Comparison of ENCODE assay signal across 24 mouse cellular contexts in genomic region chr2:162377309-162377708, GRCm38 (mm10).
DNase-seq lines count a peak whose midpoint lies in the region; ATAC-seq and TF ChIP-seq lines count a peak whose summit lies in the region.
"Had no signal": no experiment of that assay in that cellular context is flagged by ENCODE, and none has a peak within 500 bp of the region (broad histone marks: within the 10 kb centered on the region; RNA-seq: fewer than 3 reads in every experiment).

No protein-coding gene starts in this region.

- H3K9me3 ChIP-seq in forebrain, embryonic 11.5 days (ENCODE audit: control insufficient read depth, low read length) = no peaks in the 10 kb centered on the region; the same call in 1 of the 2 replicates
- H3K9me3 ChIP-seq in forebrain, embryonic 13.5 days (replicated peaks) = no peaks in the 10 kb centered on the region
- H3K9me3 ChIP-seq in hindbrain, postnatal 0 days (ENCODE audit: low read length) = no peaks in the 10 kb centered on the region
- H3K9me3 ChIP-seq in hindbrain, embryonic 16.5 days (ENCODE audit: control insufficient read depth, low read length) = no peaks in the 10 kb centered on the region
- H3K9me3 ChIP-seq in midbrain, embryonic 14.5 days (ENCODE audit: control insufficient read depth, low read length) = no peaks in the 10 kb centered on the region
- H3K9me3 ChIP-seq: embryonic facial prominence, embryonic 12.5 days; heart, embryonic 10.5 days; heart, embryonic 15.5 days; hindbrain, embryonic 13.5 days had no signal

- H3K9ac ChIP-seq in forebrain, embryonic 11.5 days (ENCODE audit: low read length) = no peak overlapping the region
- no peak overlapping the region for H3K9ac ChIP-seq in forebrain, embryonic 13.5 days
- H3K9ac ChIP-seq in hindbrain, postnatal 0 days (replicated peaks; ENCODE audit: low read length) = no peak overlapping the region
- no peak overlapping the region for H3K9ac ChIP-seq in hindbrain, embryonic 16.5 days (ENCODE audit: low read depth, low read length)
- H3K9ac ChIP-seq in midbrain, embryonic 14.5 days (replicated peaks; ENCODE audit: low read length) = no peak overlapping the region
- H3K9ac ChIP-seq: embryonic facial prominence, embryonic 12.5 days; forebrain, postnatal 0 days; heart, embryonic 15.5 days; hindbrain, embryonic 13.5 days had no signal

- no peak for TF ChIP-seq CTCF in hindbrain, postnatal 0 days (IDR thresholded peaks at IDR 0.05; ENCODE audit: low read depth)

- no peak overlapping the region for H3K27ac ChIP-seq in forebrain, embryonic 11.5 days (ENCODE audit: low read depth, low read length)
- no peak overlapping the region for H3K27ac ChIP-seq in forebrain, embryonic 13.5 days
- no peak overlapping the region for H3K27ac ChIP-seq in hindbrain, postnatal 0 days
- no peak overlapping the region for H3K27ac ChIP-seq in hindbrain, embryonic 16.5 days (ENCODE audit: low read depth, low read length)
- no peak overlapping the region for H3K27ac ChIP-seq in midbrain, embryonic 14.5 days (replicated peaks; ENCODE audit: low read depth, low read length)
- H3K27ac ChIP-seq: embryonic facial prominence, embryonic 12.5 days; gastrocnemius, adult 2 months; heart, embryonic 10.5 days; heart, embryonic 15.5 days; hindbrain, embryonic 13.5 days had no signal

- H3K36me3 ChIP-seq in forebrain, embryonic 11.5 days (ENCODE audit: control insufficient read depth, insufficient read depth, low read length) = no peaks in the 10 kb centered on the region
- H3K36me3 ChIP-seq in forebrain, embryonic 13.5 days (ENCODE audit: poor library complexity, severe bottlenecking) = no peaks in the 10 kb centered on the region
- no peaks in the 10 kb centered on the region for H3K36me3 ChIP-seq in hindbrain, postnatal 0 days (ENCODE audit: insufficient read depth, low read length)
- no peaks in the 10 kb centered on the region for H3K36me3 ChIP-seq in hindbrain, embryonic 16.5 days (ENCODE audit: control insufficient read depth, insufficient read depth, low read length)
- H3K36me3 ChIP-seq in midbrain, embryonic 14.5 days (ENCODE audit: control insufficient read depth, insufficient read depth, low read length) = no peaks in the 10 kb centered on the region
- H3K36me3 ChIP-seq: embryonic facial prominence, embryonic 12.5 days; G1E; heart, embryonic 10.5 days; heart, embryonic 15.5 days; hindbrain, embryonic 13.5 days had no signal

- no peak overlapping the region for H3K4me2 ChIP-seq in forebrain, embryonic 11.5 days (ENCODE audit: low read depth, low read length, severe bottlenecking)
- no peak overlapping the region for H3K4me2 ChIP-seq in forebrain, embryonic 13.5 days
- H3K4me2 ChIP-seq in hindbrain, postnatal 0 days (ENCODE audit: low read depth, low read length) = no peak overlapping the region
- no peak overlapping the region for H3K4me2 ChIP-seq in hindbrain, embryonic 16.5 days (ENCODE audit: low read length)
- H3K4me2 ChIP-seq in midbrain, embryonic 14.5 days (ENCODE audit: low read length) = no peak overlapping the region
- H3K4me2 ChIP-seq: embryonic facial prominence, embryonic 12.5 days; heart, embryonic 15.5 days; hindbrain, embryonic 13.5 days had no signal

- ATAC-seq in forebrain, embryonic 11.5 days (replicated peaks; ENCODE audit: low FRiP score) = peak; percentile 53; the same call in 1 of the 2 replicates
- no peak for ATAC-seq in forebrain, embryonic 13.5 days
- ATAC-seq in hindbrain, postnatal 0 days = no peak
- no peak for ATAC-seq in hindbrain, embryonic 16.5 days
- no peak for ATAC-seq in midbrain, embryonic 14.5 days (ENCODE audit: low FRiP score, low TSS enrichment)
- ATAC-seq: CD4-positive, CD25-positive, alpha-beta regulatory T cell, adult 4 months; forebrain, postnatal 0 days had no signal

- no peaks in the 10 kb centered on the region for H3K4me1 ChIP-seq in forebrain, embryonic 11.5 days (replicated peaks; ENCODE audit: control insufficient read depth, insufficient read depth, low read length)
- 0 out of 2 replicates have a peak, but pooled peaks cover 5% of the 10 kb centered on the region for H3K4me1 ChIP-seq in forebrain, embryonic 13.5 days
- no peaks in the 10 kb centered on the region for H3K4me1 ChIP-seq in hindbrain, postnatal 0 days (ENCODE audit: insufficient read depth, low read length)
- H3K4me1 ChIP-seq in hindbrain, embryonic 16.5 days (ENCODE audit: control insufficient read depth, insufficient read depth, low read depth, low read length) = no peaks in the 10 kb centered on the region
- H3K4me1 ChIP-seq in midbrain, embryonic 14.5 days (ENCODE audit: control insufficient read depth, insufficient read depth, low read length) = no peaks in the 10 kb centered on the region
- H3K4me1 ChIP-seq: embryonic facial prominence, embryonic 12.5 days; heart, embryonic 10.5 days; heart, embryonic 15.5 days; hindbrain, embryonic 13.5 days had no signal

- WGBS in forebrain, embryonic 11.5 days = 54% methylated on average over 7 of the region's 7 CpGs
- WGBS in forebrain, embryonic 13.5 days = 22% methylated on average over 7 of the region's 7 CpGs
- WGBS in hindbrain, postnatal 0 days = 26% methylated on average over 7 of the region's 7 CpGs
- 35% methylated on average over 7 of the region's 7 CpGs for whole genome bisulfite sequencing in hindbrain, embryonic 16.5 days
- WGBS in midbrain, embryonic 14.5 days = 35% methylated on average over 7 of the region's 7 CpGs

- DNase-seq in forebrain, embryonic 11.5 days (ENCODE audit: low spot score) = no peak
- peak; percentile 44 for DNase-seq in hindbrain, postnatal 0 days (ENCODE audit: low spot score)
- DNase-seq in midbrain, embryonic 14.5 days = peak; percentile 70
- DNase-seq in retina, embryonic 14.5 days (ENCODE audit: low spot score) = peak; percentile 3
- DNase-seq in gastrocnemius, adult 18-20 months (ENCODE audit: low spot score) = no peak
- DNase-seq in kidney, adult 18-20 months = no peak
- DNase-seq: adrenal gland, postnatal 10 days; B cell, adult 2 months; cerebellum, adult 11-12 months; cerebellum, adult 9-10 months; cerebellum, postnatal 25 days; forebrain, postnatal 0 days; gastrocnemius, adult 2 months; gastrocnemius, postnatal 36 days; heart, adult 18-20 months; heart, postnatal 14 days had no signal

- no peaks in the 10 kb centered on the region for H3K27me3 ChIP-seq in forebrain, embryonic 11.5 days (ENCODE audit: control insufficient read depth, insufficient read depth, low read length)
- H3K27me3 ChIP-seq in forebrain, embryonic 13.5 days = peaks cover 4% of the 10 kb centered on the region; the same call in 1 of the 2 replicates
- H3K27me3 ChIP-seq in hindbrain, postnatal 0 days (ENCODE audit: insufficient read depth, low read length) = no peaks in the 10 kb centered on the region
- no peaks in the 10 kb centered on the region for H3K27me3 ChIP-seq in hindbrain, embryonic 16.5 days (replicated peaks; ENCODE audit: control insufficient read depth, insufficient read depth, low read length)
- H3K27me3 ChIP-seq in midbrain, embryonic 14.5 days (ENCODE audit: control insufficient read depth, insufficient read depth, low read length) = no peaks in the 10 kb centered on the region
- H3K27me3 ChIP-seq: embryonic facial prominence, embryonic 12.5 days; heart, embryonic 15.5 days; hindbrain, embryonic 13.5 days had no signal

- no peak overlapping the region for H3K4me3 ChIP-seq in forebrain, embryonic 11.5 days (ENCODE audit: low read depth, low read length)
- no peak overlapping the region for H3K4me3 ChIP-seq in forebrain, embryonic 13.5 days
- no peak overlapping the region for H3K4me3 ChIP-seq in hindbrain, postnatal 0 days (ENCODE audit: low read length)
- H3K4me3 ChIP-seq in hindbrain, embryonic 16.5 days (ENCODE audit: low read length) = no peak overlapping the region
- no peak overlapping the region for H3K4me3 ChIP-seq in midbrain, embryonic 14.5 days (replicated peaks; ENCODE audit: low read depth, low read length)
- H3K4me3 ChIP-seq: embryonic facial prominence, embryonic 12.5 days; gastrocnemius, adult 2 months; heart, embryonic 10.5 days; heart, embryonic 15.5 days; hindbrain, embryonic 13.5 days had no signal

Comparison
In these comparisons a context has a peak if more than half of its experiments do, and no peak if none do; other contexts are left out.
1. DNase-seq: peak in hindbrain, postnatal 0 days (single experiment), midbrain, embryonic 14.5 days (single experiment) and retina, embryonic 14.5 days (single experiment); none in forebrain, embryonic 11.5 days (single experiment), gastrocnemius, adult 18-20 months (single experiment) and kidney, adult 18-20 months (single experiment).